Mouse (Mus musculus) spleen, postnatal 14 days (tissue): ENCODE data around the gene Itk.
A peak's percentile ranks its signal among the peaks of the same experiment; 100 is the strongest.

Source experiments
- DNase-seq, 2 experiments: peaks; one replicate each; pipeline ENCODE4 v3.0.0; 2021 to 2022; ENCODE audit warnings: low spot score in 2 of 2

Gene Itk

GRCm38 (mm10) chr11:46308271-46308974 lies 80.9 kb downstream of the Itk start:
- no peak for DNase-seq

- DNase-seq: no peak
Measured at GRCm38 (mm10) chr11:46307768-46308167, 81.5 kb downstream of the Itk start.

- no peak for DNase-seq
Measured at GRCm38 (mm10) chr11:46306776-46307175, 82.5 kb downstream of the Itk start.

DNA sequence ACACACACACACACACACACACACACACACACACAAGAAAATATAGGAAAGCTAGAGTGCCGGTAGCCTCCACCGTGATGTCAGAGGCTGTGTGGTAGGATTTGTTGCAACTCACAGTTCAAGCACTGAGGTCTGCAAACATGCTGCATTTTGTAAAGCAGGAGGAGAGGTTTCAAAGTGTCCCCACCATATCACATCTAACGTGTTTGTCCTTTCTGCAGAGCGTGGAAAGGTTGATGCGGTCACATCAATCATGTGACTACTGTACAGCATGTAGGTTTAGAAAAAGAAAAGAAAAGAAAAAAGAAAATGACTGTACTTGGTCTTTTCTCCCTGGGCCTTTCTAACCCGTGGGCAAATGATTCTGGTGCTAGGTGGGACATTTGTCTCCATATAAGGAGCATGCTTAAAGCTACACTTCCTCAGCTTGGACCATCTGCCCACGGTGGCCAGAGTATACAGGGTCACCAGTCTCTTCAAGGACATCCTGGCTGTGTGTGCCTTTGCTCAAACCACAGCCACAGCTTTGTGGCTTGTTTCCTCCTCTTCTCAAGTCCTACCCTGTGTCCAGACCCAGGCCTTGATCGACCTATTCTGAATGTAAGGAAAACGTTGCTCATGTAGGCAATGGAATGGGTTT lies 83.3 kb downstream of the Itk start:
- no peak for DNase-seq

DNA sequence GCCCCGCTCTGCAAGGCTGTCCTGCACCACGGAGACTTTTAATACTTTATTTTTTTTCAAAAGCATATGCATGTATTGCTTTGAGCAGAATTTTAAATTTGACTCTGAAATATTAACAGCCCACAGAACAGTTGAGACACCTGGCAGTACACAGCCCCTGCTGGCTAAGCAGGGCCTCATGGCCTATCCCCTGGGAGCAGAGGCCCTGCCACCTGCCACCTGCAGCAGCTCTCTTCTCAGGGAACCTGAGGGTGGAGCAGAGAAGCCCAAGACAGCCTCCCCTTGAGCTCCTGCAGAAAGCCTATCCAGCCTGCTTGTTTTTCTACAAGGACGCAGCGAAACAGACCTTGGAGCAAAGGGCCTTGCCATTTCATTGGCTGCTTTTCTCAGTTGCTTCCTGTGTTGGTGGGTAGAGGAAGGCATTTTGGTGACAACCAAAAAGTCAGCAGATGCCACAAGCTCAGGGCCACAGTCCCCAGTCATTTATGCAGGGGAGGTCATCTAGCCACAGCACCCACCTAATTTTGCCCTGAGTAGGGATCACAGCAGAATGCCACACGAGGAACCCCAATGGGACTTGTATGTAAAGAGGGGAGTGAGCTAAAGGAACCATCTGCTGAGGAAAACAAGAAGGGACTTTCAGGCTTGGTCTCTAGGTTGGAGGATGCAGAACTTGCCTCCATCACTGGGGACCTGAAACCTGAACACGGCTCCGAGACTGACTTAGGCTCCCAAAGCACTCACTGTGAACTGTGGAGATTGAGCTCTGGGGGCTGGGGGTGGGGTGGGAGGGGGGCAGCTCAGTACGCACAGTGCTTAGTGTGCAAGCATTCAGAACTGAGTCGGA lies 84.2 kb downstream of the Itk start:
- DNase-seq: peak in 1 of 2 experiments; percentile 34

DNA sequence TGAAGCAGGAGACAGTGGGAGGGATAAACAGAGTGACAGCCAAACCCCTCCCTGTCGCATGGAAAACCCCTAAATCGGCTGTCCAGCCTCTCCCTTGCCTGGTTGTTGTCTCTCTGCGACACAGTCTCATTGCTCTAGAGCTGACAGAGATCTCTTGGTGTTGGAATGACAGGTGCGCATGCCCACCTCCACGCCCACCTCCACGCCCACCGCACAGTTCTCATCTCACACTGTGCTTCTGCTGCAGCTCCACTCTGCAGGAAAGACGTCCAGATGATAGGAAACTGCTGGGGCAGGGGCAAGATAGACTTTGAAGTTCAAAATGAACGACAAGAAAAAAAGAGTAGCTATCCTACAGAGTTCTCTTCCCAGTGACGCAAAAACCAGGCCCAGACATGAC lies 85.2 kb downstream of the Itk start:
- no peak for DNase-seq

DNA sequence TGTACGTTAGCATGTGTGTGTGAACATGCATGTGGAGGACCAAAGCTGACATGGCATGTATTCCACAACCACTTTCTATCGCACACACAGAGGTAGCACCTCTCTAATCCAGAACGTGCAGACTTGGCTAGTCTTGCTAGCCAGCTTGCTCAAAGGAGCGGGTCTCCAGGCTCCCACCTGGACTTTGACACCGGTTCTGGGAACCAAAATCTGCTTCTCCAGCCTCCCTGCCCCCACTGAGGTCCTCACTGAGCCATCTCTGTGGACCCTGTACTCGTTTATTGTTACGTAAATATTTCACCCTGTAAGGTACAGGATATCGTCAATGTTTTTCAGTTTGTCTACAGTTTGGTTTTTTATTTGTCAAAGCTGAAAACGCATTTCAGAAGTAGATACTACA lies 86.8 kb downstream of the Itk start:
- DNase-seq: no peak

GRCm38 (mm10) chr11:46301579-46302248 lies 87.6 kb downstream of the Itk start:
- DNase-seq: no peak

GRCm38 (mm10) chr11:46299901-46300300 lies 89.4 kb downstream of the Itk start:
- DNase-seq: no peak

GRCm38 (mm10) chr11:46298889-46299785 lies 90.2 kb downstream of the Itk start:
- no peak for DNase-seq

- DNase-seq: no peak
Measured at GRCm38 (mm10) chr11:46294390-46294789, 94.9 kb downstream of the Itk start.

DNA sequence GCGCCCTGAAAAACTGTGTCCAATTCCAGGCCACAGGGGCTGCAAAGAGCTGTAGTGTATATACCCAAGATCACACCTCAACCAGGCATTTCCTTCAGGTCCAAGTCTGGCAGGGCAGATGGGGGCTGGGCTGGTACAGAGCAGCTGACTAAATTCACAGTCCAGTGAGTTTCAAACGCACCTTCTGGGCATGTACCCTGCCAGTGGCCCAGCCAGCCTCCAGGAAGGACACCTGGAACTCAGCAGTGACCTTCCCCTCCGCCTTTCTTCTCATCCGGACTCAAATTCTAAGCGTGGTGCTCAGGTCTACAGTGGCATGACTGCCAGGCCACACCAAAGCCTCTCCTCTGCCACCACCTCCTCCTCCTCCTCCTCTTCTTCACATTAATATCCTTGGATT lies 95.8 kb downstream of the Itk start:
- DNase-seq: no peak

GRCm38 (mm10) chr11:46290988-46291405 lies 98.3 kb downstream of the Itk start:
- DNase-seq: no peak

GRCm38 (mm10) chr11:46289561-46289960 lies 99.8 kb downstream of the Itk start:
- DNase-seq: no peak

- no peak for DNase-seq
Measured at GRCm38 (mm10) chr11:46289022-46289421, 100.3 kb downstream of the Itk start.

- DNase-seq: no peak
Measured at GRCm38 (mm10) chr11:46288091-46288490, 101.2 kb downstream of the Itk start.

GRCm38 (mm10) chr11:46286803-46287202 lies 102.5 kb downstream of the Itk start:
- DNase-seq: no peak

DNA sequence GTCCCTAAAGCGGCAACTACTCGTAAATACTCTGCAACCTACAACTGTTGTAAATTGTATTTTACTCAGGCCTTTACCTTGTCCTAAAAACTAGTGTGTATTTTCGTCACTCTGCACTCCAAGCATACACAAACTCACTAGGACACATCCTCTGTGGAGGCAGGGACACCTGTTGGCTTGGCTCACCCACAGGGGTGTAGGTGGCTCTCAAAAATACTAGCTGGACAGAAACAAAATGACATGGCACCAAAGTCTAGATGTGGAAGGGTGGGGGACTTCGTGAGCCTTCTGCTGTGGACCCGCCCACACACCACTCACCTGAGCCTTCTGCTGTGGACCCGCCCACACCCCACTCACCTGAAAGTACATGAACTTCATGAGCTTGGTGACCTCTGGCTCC lies 105.5 kb downstream of the Itk start:
- no peak for DNase-seq

DNA sequence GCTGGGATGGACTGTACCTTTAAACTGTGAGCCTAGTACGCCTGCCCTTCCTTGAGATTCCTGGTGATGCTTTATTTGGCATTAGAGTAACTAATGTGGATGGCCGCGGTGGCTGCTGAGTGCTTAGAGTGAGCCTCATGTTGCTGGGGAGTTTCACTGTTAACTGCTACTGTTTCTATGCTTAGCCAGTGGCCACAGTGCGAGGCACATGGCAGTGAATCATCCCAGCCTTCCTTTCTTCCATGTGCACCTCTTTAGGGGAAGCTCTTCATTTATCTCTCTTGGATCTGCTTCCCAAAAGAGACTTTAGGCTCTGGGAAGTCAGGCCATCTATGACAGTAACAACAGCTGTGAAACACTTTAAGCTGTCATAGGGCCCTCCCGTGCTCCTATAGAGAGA lies 106.7 kb downstream of the Itk start:
- no peak for DNase-seq

DNA sequence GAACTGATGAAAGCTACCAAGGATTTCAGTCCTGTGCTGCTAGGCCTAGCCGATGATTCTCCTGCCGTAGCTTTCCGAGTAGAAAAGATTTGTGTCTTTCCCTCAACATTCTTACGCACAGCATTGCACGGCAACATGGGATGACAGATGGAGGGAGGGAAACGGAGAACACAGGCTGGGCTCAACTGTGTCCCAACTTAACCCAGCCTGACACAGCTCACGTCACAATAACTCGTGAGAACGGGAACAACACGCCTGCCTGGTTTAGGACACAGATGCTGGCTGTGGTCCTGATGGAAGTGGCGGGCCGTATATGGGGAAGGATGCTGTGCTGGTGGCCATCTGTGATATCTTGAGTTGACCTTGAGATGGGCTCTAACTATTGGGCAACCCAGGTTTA lies 110.6 kb downstream of the Itk start:
- no peak for DNase-seq

DNA sequence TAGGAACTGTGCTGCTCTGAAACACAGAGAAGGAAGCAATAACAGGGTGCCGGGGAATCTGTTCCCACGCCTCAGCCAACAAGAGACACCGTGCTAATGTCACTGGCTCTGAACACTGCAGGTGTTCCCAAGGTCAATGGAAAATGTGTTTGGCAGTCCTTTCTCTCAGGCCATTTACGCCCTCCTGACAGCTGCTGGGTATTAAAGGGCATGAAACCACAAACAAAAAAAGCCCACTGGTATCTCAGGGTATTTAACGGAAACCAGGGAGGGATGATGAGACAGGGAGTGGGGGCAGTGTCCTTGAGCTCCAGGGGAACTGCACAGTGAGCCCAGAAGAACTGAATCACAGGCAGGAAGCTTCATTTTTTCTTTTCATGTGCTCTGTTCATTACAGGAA lies 111.2 kb downstream of the Itk start:
- DNase-seq: no peak
